Mouse (Mus musculus) liver, embryonic 14.5 days (tissue): ENCODE results near the gene Anpep. TPM values are rescaled to one million over a fixed set of nuclear protein-coding genes. Genes with fewer than 3 reads are reported as not detected.

Source experiments
- ATAC-seq: fragments of 200-750 bp; cut with Nextera tagmentation; 2 replicates; pipeline ENCODE4 v1.8.0; 2017; ENCODE audit warnings: moderate number of reproducible peaks, mild to moderate bottlenecking, moderate library complexity; ENCODE audit not compliant: insufficient read depth
- DNase-seq, 3 experiments: peaks; one replicate each; pipeline ENCODE4 v3.0.0-alpha.2; 2012 to 2013; ENCODE audit warnings: low read depth in 3 of 3, low spot score in 3 of 3
- H3K27ac ChIP-seq: fragments of 300-500 bp; sonication (generic); 2 replicates; pipeline ENCODE4 v1.5.1; 2014; ENCODE audit warnings: moderate library complexity, mild to moderate bottlenecking, control low read depth, inconsistent platforms
- H3K27me3 ChIP-seq: fragments of 300-500 bp; sonication (generic); 2 replicates; pipeline ENCODE4 v1.6.1; 2014; ENCODE audit warnings: mild to moderate bottlenecking, low read length, moderate library complexity; ENCODE audit not compliant: control insufficient read depth, insufficient read depth
- H3K36me3 ChIP-seq: fragments of 300-500 bp; sonication (generic); replicated peaks from 2 replicates; pipeline ENCODE4 v1.6.1; 2014; ENCODE audit warnings: low read depth; ENCODE audit not compliant: control insufficient read depth, insufficient read depth
- H3K4me1 ChIP-seq, 2 experiments: fragments of 200-500 bp in 1 of 2; fragments of 300-500 bp in 1 of 2; sonication (generic) in 1 of 2; replicated peaks; 2 replicates each; pipeline ENCODE4 v1.6.1; 2012 to 2014; ENCODE audit warnings: antibody characterized with exemption in 1 of 2, inconsistent platforms in 1 of 2, low read length in 1 of 2; ENCODE audit not compliant: control insufficient read depth in 2 of 2, insufficient read depth in 2 of 2
- H3K4me2 ChIP-seq: fragments of 300-500 bp; sonication (generic); 2 replicates; pipeline ENCODE4 v1.6.1; 2014; ENCODE audit warnings: low read depth, mild to moderate bottlenecking, control low read depth, moderate library complexity
- H3K4me3 ChIP-seq, 2 experiments: fragments of 200-500 bp in 1 of 2; fragments of 300-500 bp in 1 of 2; sonication (generic) in 1 of 2; 2 replicates each; pipeline ENCODE4 v1.5.1; 2012 to 2014; ENCODE audit warnings: low read depth in 2 of 2, low read length in 2 of 2, mild to moderate bottlenecking in 2 of 2, control low read depth in 1 of 2, inconsistent platforms in 1 of 2, moderate library complexity in 1 of 2; ENCODE audit not compliant: insufficient read depth in 1 of 2
- H3K9ac ChIP-seq: fragments of 300-500 bp; sonication (generic); replicated peaks from 2 replicates; pipeline ENCODE4 v1.6.1; 2014; ENCODE audit warnings: mild to moderate bottlenecking, control low read depth, moderate library complexity
- H3K9me3 ChIP-seq: fragments of 300-500 bp; sonication (generic); 2 replicates; pipeline ENCODE4 v1.6.1; 2016; ENCODE audit warnings: low read length, mixed read lengths; ENCODE audit not compliant: control insufficient read depth
- CTCF ChIP-seq: IDR thresholded peaks from 2 replicates; pipeline ENCODE4 v1.5.1; 2016; ENCODE audit warnings: antibody characterized with exemption, low read depth, control low read depth
- EP300 ChIP-seq: IDR thresholded peaks from 2 replicates; pipeline ENCODE4 v1.6.1; 2016; ENCODE audit warnings: antibody characterized with exemption, low read depth
- WGBS: fragments of 180-500 bp; shearing (Covaris S2); extraction: QIAGEN DNeasy Blood & Tissue Kit; methylation state at CpG from one replicate; pipeline ENCODE4 v1.1.7; 2014; ENCODE audit not compliant: insufficient replicate concordance; 5-methylcytosine and 5-hydroxymethylcytosine counted together
- polyA plus RNA-seq, 2 experiments: library from polyadenylated mRNA; depleted of rRNA in 1 of 2; stranded (reverse) in 1 of 2; unstranded in 1 of 2; fragments of >200 nt; fragmentation: Nextera tagmentation in 1 of 2; extraction: Ambion mirVana in 1 of 2; gene quantifications; 2 replicates each; pipeline versions ENCODE4 v1.2.1 to v1.2.3; 2012 to 2014

Gene Anpep
- polyA plus RNA-seq, 2 experiments: 14.9 to 16.9 TPM

DNA sequence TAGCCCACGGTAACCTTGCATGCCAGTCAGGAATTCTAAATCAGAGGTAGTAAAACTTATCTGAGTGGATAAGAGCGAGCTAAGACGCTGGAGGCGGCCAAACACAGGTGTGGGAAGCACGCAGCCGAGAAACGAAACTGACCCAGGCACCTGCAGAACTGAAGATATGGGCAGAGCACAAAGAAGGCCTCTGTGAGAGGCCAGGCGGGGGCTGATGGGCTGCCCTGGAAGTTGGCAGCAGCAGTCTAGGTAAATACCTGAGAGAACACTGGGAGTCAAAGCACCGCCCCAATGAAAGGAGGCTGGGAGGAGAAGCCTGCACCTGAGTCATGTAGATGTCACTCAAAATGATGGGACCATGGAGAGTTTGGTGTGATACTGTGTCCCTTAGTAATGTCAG, 27.7 kb upstream of the Anpep start:
- H3K27me3 ChIP-seq: no peaks in the 10 kb centered on the region
- H3K36me3 ChIP-seq: no peaks in the 10 kb centered on the region
- no peak overlapping the region for H3K4me2 ChIP-seq
- ATAC-seq: no peak
- no peak overlapping the region for H3K4me3 ChIP-seq
- H3K9me3 ChIP-seq: no peaks in the 10 kb centered on the region
- DNase-seq: no peak
- no peaks in the 10 kb centered on the region for H3K4me1 ChIP-seq
- 71% methylated on average over 9 of the region's 9 CpGs for WGBS
- TF ChIP-seq CTCF: no peak
- no peak for TF ChIP-seq EP300
- H3K9ac ChIP-seq: no peak overlapping the region
- H3K27ac ChIP-seq: no peak overlapping the region

GRCm38 (mm10) chr7:79883613-79884334, 22.9 kb upstream of the Anpep start:
- no peak overlapping the region for H3K27ac ChIP-seq
- 75% methylated on average over 7 of the region's 7 CpGs for WGBS
- no peak for DNase-seq

DNA sequence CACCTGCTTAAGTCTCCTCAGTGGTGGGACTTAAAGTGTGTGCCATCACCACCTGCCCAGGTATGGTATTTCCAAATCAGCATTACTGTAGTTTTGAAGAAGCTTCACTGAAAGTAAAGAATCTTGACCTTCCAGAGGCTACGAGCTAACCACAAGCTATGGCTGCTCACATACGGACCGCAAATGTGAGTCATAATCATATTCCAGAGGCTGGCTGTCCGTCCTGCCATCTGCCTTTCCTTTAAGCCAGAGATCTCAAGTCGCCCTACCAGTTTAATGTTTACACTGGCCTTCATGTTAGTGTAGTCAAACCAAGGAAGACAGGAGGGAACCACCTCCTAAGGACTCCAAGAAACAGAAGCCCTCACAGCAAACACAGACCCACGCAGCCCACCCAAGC, 21.0 kb upstream of the Anpep start:
- Histone ChIP-seq H3K36me3 (peaks cover 3% of the 10 kb centered on the region; the same call in 1 of the 2 replicates), H3K4me3 (no peak overlapping the region), H3K27me3 (no peaks in the 10 kb centered on the region), H3K4me2 (no peak overlapping the region), H3K4me1 (no peaks in the 10 kb centered on the region), H3K9me3 (no peaks in the 10 kb centered on the region), H3K9ac (no peak overlapping the region), H3K27ac (no peak overlapping the region)
- WGBS: 72% methylated on average over 6 of the region's 6 CpGs
- DNase-seq: no peak
- TF ChIP-seq EP300 (no peak), CTCF (no peak)
- no peak for ATAC-seq

More at GRCm38 (mm10) chr7:79883613-79884334, 22.9 kb upstream of the Anpep start:
- Histone ChIP-seq H3K27me3 (no peaks in the 10 kb centered on the region), H3K4me3 (no peak overlapping the region), H3K9ac (no peak overlapping the region), H3K36me3 (peaks cover 3% of the 10 kb centered on the region; the same call in 1 of the 2 replicates), H3K4me1 (no peaks in the 10 kb centered on the region), H3K9me3 (no peaks in the 10 kb centered on the region), H3K4me2 (no peak overlapping the region)
- no peak for ATAC-seq
- TF ChIP-seq CTCF (no peak), EP300 (no peak)

GRCm38 (mm10) chr7:79880998-79881397, 20.1 kb upstream of the Anpep start:
- H3K4me1 ChIP-seq: no peaks in the 10 kb centered on the region
- peaks cover 3% of the 10 kb centered on the region; the same call in 1 of the 2 replicates for H3K36me3 ChIP-seq
- no peak overlapping the region for H3K27ac ChIP-seq
- DNase-seq: no peak
- no peak for ATAC-seq
- H3K9me3 ChIP-seq: no peaks in the 10 kb centered on the region
- H3K27me3 ChIP-seq: no peaks in the 10 kb centered on the region
- no peak overlapping the region for H3K9ac ChIP-seq
- no peak overlapping the region for H3K4me3 ChIP-seq
- WGBS: 64% methylated on average over 3 of the region's 3 CpGs
- TF ChIP-seq EP300: no peak
- H3K4me2 ChIP-seq: no peak overlapping the region

DNA sequence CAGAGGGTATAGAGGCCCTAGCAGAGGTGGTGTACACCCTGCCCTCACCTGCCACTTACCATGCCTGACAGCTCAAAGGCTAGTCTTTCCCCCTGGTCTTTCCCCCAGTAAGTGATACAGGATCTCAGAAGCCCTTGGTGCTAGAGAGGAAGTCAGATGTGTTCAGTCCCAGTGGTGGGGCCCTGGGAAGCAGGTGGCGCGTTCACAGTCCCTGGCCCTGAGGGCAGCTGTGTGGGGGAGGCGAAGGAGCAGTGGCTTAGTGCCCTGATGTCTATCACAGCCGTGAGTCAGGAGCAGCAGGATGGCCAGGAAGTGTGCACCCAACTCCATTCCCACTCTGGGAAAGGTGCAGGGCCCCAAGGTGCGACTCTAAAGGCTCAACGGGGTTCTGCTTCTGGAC, 19.2 kb upstream of the Anpep start:
- 85% methylated on average over 6 of the region's 6 CpGs for WGBS

More for the DNA sequence above, 19.2 kb upstream of the Anpep start:
- Histone ChIP-seq H3K27me3 (no peaks in the 10 kb centered on the region), H3K4me2 (no peak overlapping the region), H3K9me3 (no peaks in the 10 kb centered on the region), H3K27ac (no peak overlapping the region), H3K36me3 (peaks cover 3% of the 10 kb centered on the region; the same call in 1 of the 2 replicates), H3K9ac (no peak overlapping the region), H3K4me3 (no peak overlapping the region), H3K4me1 (no peaks in the 10 kb centered on the region)
- TF ChIP-seq EP300 (no peak), CTCF (no peak)
- ATAC-seq: no peak
- DNase-seq: no peak
